Mouse (Mus musculus) spleen, adult 2 months (tissue): Measurements from ENCODE around the gene Ddx3x. TPM values are rescaled to one million over a fixed set of nuclear protein-coding genes. Genes with fewer than 3 reads are reported as not detected.

Experiments
- DNase-seq, 2 experiments: peaks; one replicate each; pipeline versions ENCODE4 v3.0.0 to v3.0.0-alpha.2; 2012 to 2021; ENCODE audit warnings: low spot score in 2 of 2, low read depth in 1 of 2
- H3K27ac ChIP-seq: fragments of 200-500 bp; 2 replicates; pipeline ENCODE4 v1.5.1; 2012; ENCODE audit warnings: low read length, inconsistent platforms; ENCODE audit not compliant: insufficient read depth
- H3K27me3 ChIP-seq: fragments of 200-500 bp; 2 replicates; pipeline ENCODE4 v1.6.1; 2012; ENCODE audit warnings: mild to moderate bottlenecking, moderate library complexity, low read length, inconsistent platforms; ENCODE audit not compliant: control insufficient read depth, insufficient read depth
- H3K36me3 ChIP-seq: fragments of 200-500 bp; 2 replicates; pipeline ENCODE4 v1.6.1; 2012; ENCODE audit warnings: mild to moderate bottlenecking, low read length, inconsistent platforms; ENCODE audit not compliant: control insufficient read depth, insufficient read depth
- H3K4me1 ChIP-seq: fragments of 200-500 bp; 2 replicates; pipeline ENCODE4 v1.6.1; 2011; ENCODE audit warnings: inconsistent platforms; ENCODE audit not compliant: control insufficient read depth, insufficient read depth, insufficient read length
- H3K4me3 ChIP-seq: fragments of 200-500 bp; 2 replicates; pipeline ENCODE4 v1.5.1; 2011; ENCODE audit warnings: mild to moderate bottlenecking, inconsistent platforms; ENCODE audit not compliant: insufficient read depth, insufficient read length; ENCODE audit errors: extremely low read depth
- CTCF ChIP-seq: fragments of 200-500 bp; IDR thresholded peaks from 2 replicates; pipeline ENCODE4 v1.5.1; 2011; ENCODE audit warnings: mild to moderate bottlenecking, inconsistent platforms; ENCODE audit not compliant: insufficient read depth, insufficient read length, insufficient replicate concordance; ENCODE audit errors: extremely low read depth
- POLR2A ChIP-seq: fragments of 200-500 bp; IDR thresholded peaks from 2 replicates; pipeline ENCODE4 v1.6.1; 2011; ENCODE audit warnings: low read depth, low read length, inconsistent platforms
- WGBS: fragments of 180-500 bp; shearing (Covaris S2); methylation state at CpG from one replicate; pipeline ENCODE4 v1.1.7; 2018; 5-methylcytosine and 5-hydroxymethylcytosine counted together
- polyA plus RNA-seq: library from polyadenylated mRNA; depleted of rRNA; stranded (reverse); fragments of >200 nt; gene quantifications from 2 replicates; pipeline ENCODE4 v1.2.3, GENCODE M21; 2012

The Ddx3x gene
- polyA plus RNA-seq, 1 experiment = 12.1 TPM

DNA sequence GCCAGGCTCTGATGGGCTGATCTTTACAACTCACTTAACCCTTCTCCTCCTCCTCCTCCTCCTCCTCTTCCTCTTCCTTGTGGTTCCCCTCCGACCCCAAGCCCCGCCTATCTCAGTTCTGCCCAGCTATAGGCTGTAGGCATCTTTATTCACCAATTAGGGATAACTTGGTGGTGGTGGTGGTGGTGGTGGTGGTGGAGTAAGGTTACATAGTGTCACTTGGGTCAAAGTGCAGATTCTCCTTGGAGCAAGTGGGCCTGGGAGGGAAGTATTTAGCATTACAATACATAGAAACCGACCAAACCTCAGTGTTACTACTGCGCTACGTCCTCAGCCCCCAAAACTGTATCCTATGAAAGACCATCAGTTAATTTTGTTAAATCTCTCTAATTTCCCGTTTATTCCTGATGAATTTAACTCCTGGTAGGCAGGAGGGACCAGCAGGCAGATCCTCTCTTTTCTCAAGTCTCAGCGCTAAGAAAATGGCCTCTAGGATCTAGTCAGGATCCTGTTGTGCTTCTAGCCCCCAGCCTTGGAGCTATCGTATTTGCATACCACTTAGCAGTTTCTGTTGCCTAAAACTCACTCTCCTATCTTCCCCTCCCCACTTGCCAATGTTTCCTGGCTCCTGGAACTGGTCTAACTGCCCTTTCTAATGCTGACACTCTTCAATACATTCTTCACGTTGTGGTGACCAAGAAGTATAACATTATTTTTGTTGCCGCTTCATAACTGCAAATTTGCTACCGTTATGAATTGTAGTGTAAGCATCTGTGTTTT, 39.9 kb upstream of the Ddx3x start:
- Histone ChIP-seq H3K27me3 (no peaks in the 10 kb centered on the region), H3K36me3 (no peaks in the 10 kb centered on the region), H3K4me1 (peaks cover 4% of the 10 kb centered on the region; the same call in 1 of the 2 replicates), H3K4me3 (no peak overlapping the region), H3K27ac (peak overlapping the region; percentile 95; the same call in 1 of the 2 replicates)
- no peak for DNase-seq
- WGBS = 38% methylated on average over 11 of the region's 11 CpGs
- TF ChIP-seq CTCF = no peak
- no peak for TF ChIP-seq POLR2A

DNA sequence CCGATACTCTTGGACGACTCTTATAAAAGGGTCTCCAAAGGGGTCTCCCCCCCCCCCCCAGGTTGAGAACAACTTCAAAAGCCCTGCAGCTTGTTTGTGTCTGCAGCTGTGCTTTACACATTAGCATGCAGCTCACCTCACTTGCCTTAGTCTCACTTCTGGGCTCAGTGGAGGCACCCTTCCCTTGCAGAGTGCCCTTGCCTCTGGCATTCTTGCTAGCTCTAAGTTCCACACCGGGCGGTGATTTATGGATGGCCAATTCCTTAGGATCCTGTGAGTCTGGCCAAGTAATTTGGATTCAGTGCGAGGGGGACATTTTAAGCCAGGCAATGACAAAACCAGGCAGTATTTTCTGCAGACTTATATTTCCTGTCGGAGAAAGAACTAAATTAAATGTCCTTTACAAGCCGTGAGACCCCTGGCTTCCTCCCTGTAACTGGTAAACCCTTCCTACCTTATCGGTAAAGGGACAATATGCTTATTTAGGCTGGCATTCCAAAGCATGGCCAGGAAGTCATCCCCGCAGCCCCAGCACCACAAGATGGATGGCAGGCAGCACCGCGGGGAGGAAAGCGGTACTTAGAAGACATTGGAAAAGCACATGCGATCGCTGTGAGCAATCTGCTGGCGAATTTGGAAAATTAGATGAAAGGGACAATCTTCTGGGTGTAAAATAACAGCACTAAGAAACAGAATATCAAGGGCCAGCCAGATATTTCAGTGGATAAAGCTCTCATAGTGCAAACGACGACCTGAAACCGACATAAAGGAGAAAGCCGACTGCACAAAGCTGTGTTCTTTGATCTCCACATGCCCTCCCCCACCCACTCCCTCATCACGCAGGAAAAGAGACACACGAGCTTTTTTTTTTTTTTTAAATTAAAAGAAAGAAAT, 39.1 kb upstream of the Ddx3x start:
- H3K4me1 ChIP-seq = peaks cover 4% of the 10 kb centered on the region; the same call in 1 of the 2 replicates
- no peak for DNase-seq
- WGBS = 18% methylated on average over 21 of the region's 21 CpGs

DNA sequence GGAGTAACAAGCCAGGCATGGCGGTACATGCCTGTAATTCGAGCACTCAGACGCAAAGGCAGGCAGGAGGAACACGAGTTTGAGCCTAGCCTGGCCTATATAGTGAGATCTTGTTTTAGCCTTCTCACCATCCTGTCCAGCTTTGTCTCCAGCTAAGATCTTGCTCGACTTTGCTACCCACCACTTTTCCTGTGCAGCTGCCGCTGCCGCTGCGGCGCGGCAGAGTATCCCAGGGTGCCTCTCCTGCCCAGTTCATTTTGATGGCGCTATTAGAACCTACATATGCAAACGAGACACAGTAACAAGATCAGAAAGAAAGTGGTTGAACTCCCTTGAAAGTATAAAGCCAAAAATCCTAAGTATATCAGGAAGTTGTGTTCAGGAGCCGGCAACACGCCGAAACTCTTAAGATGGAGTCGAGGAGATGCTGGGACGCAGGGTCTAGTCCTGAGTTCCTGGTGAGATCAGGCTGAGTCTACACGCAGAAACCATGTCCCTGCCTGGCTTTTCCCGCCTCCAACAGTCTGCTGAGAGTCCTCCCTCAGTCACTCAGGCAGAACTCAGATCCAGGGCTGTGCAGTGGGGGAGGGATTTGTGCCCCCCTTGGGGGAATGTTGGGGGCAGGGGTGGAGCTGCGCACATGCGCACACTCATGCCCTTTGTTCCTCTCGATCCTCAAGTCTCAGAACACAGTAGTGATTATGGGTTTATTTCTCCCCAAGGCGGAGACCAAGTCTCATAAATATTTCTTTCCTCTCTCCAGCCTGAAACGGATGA, 38.3 kb upstream of the Ddx3x start:
- WGBS = 22% methylated on average over 24 of the region's 24 CpGs

More for the DNA sequence above, 39.1 kb upstream of the Ddx3x start:
- Histone ChIP-seq H3K27me3 (no peaks in the 10 kb centered on the region), H3K4me3 (peak overlapping the region; percentile 78), H3K36me3 (no peaks in the 10 kb centered on the region), H3K27ac (peak overlapping the region; percentile 95)
- TF ChIP-seq CTCF (no peak), POLR2A (no peak)

DNA sequence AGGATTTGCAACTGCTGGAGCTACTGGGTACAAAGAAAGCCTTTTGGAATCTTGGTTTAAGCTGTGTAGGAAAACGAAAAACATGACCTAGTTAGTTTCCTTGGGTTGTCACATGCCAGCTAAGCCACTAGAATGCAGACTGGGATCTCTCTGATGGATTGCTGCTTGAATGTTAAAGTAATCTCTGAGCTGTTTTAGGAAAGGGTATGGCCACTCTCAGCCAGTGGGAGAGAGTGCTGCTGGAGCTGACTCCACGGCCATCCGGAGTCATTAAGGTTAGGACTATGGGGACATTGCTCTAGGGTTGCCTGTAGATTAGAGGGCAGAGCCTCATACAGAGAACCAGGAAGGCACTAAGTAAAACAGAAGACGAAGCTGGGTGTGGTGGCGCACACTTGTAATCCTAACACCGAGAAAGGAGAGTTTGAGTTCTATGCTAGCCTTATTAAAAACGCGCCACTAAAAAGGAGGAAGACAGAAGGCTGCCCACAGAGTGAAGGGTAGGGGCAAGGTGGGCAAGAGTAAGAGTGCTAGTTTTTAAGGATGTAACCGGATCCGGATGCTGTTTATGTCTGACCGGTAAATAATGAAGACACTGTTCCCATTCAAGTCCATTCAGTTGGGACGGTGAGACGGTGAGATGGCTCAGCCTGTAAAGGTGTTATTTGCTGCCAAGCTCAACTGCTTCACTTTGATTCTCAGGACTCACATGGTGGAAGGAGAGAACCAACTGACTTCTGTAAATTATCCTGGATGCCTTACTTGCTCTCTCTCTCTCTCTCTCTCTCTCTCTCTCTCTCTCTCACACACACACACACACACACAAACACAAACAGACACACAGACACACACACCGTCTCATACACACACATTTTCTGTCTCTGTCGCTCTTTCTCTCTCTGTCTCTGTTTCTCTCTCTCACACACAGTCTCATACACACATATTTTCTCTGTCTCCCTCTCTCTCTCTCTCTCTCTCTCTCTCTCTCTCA, 37.3 kb upstream of the Ddx3x start:
- peaks cover 4% of the 10 kb centered on the region; the same call in 1 of the 2 replicates for H3K4me1 ChIP-seq
- TF ChIP-seq POLR2A (no peak), CTCF (no peak)
- no peaks in the 10 kb centered on the region for H3K27me3 ChIP-seq
- peak overlapping the region; percentile 78 for H3K4me3 ChIP-seq
- WGBS = 31% methylated on average over 15 of the region's 15 CpGs
- no peaks in the 10 kb centered on the region for H3K36me3 ChIP-seq
- DNase-seq = no peak
- H3K27ac ChIP-seq = peak overlapping the region; percentile 95

More for the DNA sequence above, 38.3 kb upstream of the Ddx3x start:
- Histone ChIP-seq H3K4me3 (peak overlapping the region; percentile 78), H3K27me3 (no peaks in the 10 kb centered on the region), H3K4me1 (peaks cover 4% of the 10 kb centered on the region; the same call in 1 of the 2 replicates), H3K36me3 (no peaks in the 10 kb centered on the region), H3K27ac (peak overlapping the region; percentile 95)
- DNase-seq = peak in 1 of 2 experiments; percentile 61
- TF ChIP-seq POLR2A (no peak; the same call in 1 of the 2 replicates), CTCF (no peak)

- no peak overlapping the region for H3K4me3 ChIP-seq
- H3K36me3 ChIP-seq = no peaks in the 10 kb centered on the region
- H3K27ac ChIP-seq = no peak overlapping the region
- DNase-seq = no peak
- no peaks in the 10 kb centered on the region for H3K27me3 ChIP-seq
- TF ChIP-seq CTCF (no peak), POLR2A (no peak)
- peaks cover 4% of the 10 kb centered on the region; the same call in 1 of the 2 replicates for H3K4me1 ChIP-seq
Measured at GRCm38 (mm10) chrX:13244588-13244987, 36.2 kb upstream of the Ddx3x start.
